Mouse (Mus musculus): Measurements from ENCODE around the gene Tcf7l2.
A peak's percentile ranks its signal among the peaks of the same experiment; 100 is the strongest.

DNA sequence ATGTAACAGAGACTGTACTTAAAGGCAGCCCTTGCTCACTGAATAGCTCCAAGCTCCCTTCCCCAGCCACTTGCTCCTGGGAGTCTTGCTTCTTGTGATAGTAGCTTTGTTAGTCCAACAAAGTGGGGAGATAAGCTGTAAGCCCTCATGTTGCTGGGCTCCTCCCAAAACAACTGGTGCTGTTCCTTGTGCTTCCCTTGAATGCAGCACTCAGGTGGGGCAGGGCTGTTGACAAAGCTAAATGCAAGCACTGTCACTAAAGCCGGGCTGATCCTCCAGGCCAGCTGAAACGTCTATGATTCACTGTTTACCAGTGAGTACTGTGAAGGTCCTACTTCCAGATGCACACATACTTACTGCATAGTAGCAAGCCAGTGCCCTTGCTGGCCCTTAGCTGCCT, 120.1 kb downstream of the Tcf7l2 start:
- TF ChIP-seq POLR2A (IDR thresholded peaks at IDR 0.05; ENCODE audit: insufficient read length, low read depth) (no peak), MYOD1 (IDR thresholded peaks at IDR 0.05; ENCODE audit: control insufficient read depth in 1 of 3, insufficient read length in 2 of 3, low read depth in 2 of 3) (peak in 2 of 3 experiments; percentile 56 to 71), CEBPB (IDR thresholded peaks at IDR 0.05; ENCODE audit: insufficient read depth, poor library complexity, severe bottlenecking) (no peak), MYOG (IDR thresholded peaks at IDR 0.05; ENCODE audit: control insufficient read depth in 1 of 3, insufficient read depth in 1 of 3, insufficient read length in 2 of 3, low read depth in 2 of 3) (peak in 1 of 3 experiments; percentile 34)
